Mouse (Mus musculus): ENCODE measurements around the gene Syne2. TPM values are rescaled to one million over a fixed set of nuclear protein-coding genes. Genes with fewer than 3 reads are reported as not detected.

The Syne2 gene
- polyA plus RNA-seq (2017; shearing (Covaris generic)), result 10 to 100 TPM; 10.1 to 13.4 TPM

DNA sequence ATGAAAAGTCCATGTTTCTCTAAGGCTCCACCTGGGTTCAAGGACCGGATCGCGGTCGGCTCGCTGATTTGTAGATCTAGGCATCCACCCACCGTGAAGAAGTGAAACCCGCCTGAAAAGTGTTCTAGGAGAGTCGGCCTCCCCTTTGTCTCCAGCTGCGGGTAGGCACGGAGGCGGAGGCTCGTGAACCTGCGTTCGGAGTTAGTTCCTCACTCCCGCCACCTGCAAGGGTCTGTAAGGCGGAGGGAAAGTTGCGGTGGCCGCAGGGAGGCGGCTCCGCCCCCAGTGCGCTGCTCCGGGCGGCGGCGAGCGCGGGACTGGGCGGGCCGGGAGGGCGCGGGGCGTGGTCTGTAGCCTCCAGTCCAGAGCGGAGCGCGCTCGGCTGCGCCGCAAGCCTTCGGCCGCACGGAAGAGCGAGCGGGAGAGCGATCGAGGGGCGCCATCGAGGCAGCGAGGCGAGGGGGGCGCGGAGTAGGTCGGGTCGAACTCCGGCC lies at the start of gene Syne2:
Gene Syne2 (plus strand): TSS at position 176 of the 494 bp plus-strand sequence.

Other genes with a start within 250 kb of the Syne2 start
- gene Ppp2r5e, start 221.9 kb upstream of the Syne2 start, polyA plus RNA-seq (2017; shearing (Covaris generic)), result 10 to 100 TPM; 22.7 to 34.3 TPM
- 10 to 100 TPM; 10.1 to 16.1 TPM for gene Wdr89, start 148.6 kb upstream of the Syne2 start, polyA plus RNA-seq (2017; shearing (Covaris generic))
- gene Sgpp1, start 82.4 kb upstream of the Syne2 start, polyA plus RNA-seq (2017; shearing (Covaris generic)), result 10 to 100 TPM; 88.0 to 93.7 TPM